Mouse (Mus musculus) stomach, embryonic 14.5 days (tissue): ENCODE results near the gene Smarca5. TPM values are rescaled to one million over a fixed set of nuclear protein-coding genes. Genes with fewer than 3 reads are reported as not detected.
A peak's percentile ranks its signal among the peaks of the same experiment; 100 is the strongest.

ENCODE experiments used
- ATAC-seq: fragments of 200-750 bp; cut with Nextera tagmentation; 2 replicates; pipeline ENCODE4 v1.8.0; 2017; ENCODE audit warnings: low read depth, moderate TSS enrichment; ENCODE audit not compliant: insufficient number of reproducible peaks, insufficient read depth, low FRiP score
- H3K27ac ChIP-seq: fragments of 300-500 bp; sonication (generic); 2 replicates; pipeline ENCODE4 v1.5.1; 2014; ENCODE audit warnings: mild to moderate bottlenecking, low read length, moderate library complexity, mixed read lengths
- H3K27me3 ChIP-seq: fragments of 300-500 bp; sonication (generic); 2 replicates; pipeline ENCODE4 v1.6.1; 2014; ENCODE audit warnings: low read length, control low read depth, mixed read lengths; ENCODE audit not compliant: control insufficient read depth, insufficient read depth
- H3K36me3 ChIP-seq: fragments of 300-500 bp; sonication (generic); 2 replicates; pipeline ENCODE4 v1.6.1; 2014; ENCODE audit warnings: mild to moderate bottlenecking, control low read depth, low read length, moderate library complexity, mixed read lengths; ENCODE audit not compliant: control insufficient read depth, insufficient read depth
- H3K4me1 ChIP-seq: fragments of 300-500 bp; sonication (generic); 2 replicates; pipeline ENCODE4 v1.6.1; 2014; ENCODE audit warnings: low read length, control low read depth, mixed read lengths; ENCODE audit not compliant: control insufficient read depth, insufficient read depth
- H3K4me2 ChIP-seq: fragments of 300-500 bp; sonication (generic); replicated peaks from 2 replicates; pipeline ENCODE4 v1.6.1; 2014; ENCODE audit warnings: low read depth, low read length, control low read depth
- H3K4me3 ChIP-seq: fragments of 300-500 bp; sonication (generic); 2 replicates; pipeline ENCODE4 v1.5.1; 2014; ENCODE audit warnings: low read depth, low read length, control low read depth
- H3K9ac ChIP-seq: fragments of 300-500 bp; sonication (generic); replicated peaks from 2 replicates; pipeline ENCODE4 v1.6.1; 2014; ENCODE audit warnings: low read depth, mild to moderate bottlenecking, control low read depth, low read length, moderate library complexity, mixed read lengths
- H3K9me3 ChIP-seq: fragments of 300-500 bp; sonication (generic); 2 replicates; pipeline ENCODE4 v1.6.1; 2016; ENCODE audit warnings: low read depth, low read length, control low read depth; ENCODE audit not compliant: control insufficient read depth
- WGBS: fragments of 180-500 bp; shearing (Covaris S2); extraction: QIAGEN DNeasy Blood & Tissue Kit; methylation state at CpG from one replicate; pipeline ENCODE4 v1.1.7; 2014; 5-methylcytosine and 5-hydroxymethylcytosine counted together
- polyA plus RNA-seq: library from polyadenylated mRNA; unstranded; fragments of >200 nt; fragmentation: Nextera tagmentation; extraction: Ambion mirVana; gene quantifications from 2 replicates; pipeline ENCODE4 v1.2.1, GENCODE M21; 2014

The Smarca5 gene
- polyA plus RNA-seq, 1 experiment from 2014 or later: 70.7 TPM

DNA sequence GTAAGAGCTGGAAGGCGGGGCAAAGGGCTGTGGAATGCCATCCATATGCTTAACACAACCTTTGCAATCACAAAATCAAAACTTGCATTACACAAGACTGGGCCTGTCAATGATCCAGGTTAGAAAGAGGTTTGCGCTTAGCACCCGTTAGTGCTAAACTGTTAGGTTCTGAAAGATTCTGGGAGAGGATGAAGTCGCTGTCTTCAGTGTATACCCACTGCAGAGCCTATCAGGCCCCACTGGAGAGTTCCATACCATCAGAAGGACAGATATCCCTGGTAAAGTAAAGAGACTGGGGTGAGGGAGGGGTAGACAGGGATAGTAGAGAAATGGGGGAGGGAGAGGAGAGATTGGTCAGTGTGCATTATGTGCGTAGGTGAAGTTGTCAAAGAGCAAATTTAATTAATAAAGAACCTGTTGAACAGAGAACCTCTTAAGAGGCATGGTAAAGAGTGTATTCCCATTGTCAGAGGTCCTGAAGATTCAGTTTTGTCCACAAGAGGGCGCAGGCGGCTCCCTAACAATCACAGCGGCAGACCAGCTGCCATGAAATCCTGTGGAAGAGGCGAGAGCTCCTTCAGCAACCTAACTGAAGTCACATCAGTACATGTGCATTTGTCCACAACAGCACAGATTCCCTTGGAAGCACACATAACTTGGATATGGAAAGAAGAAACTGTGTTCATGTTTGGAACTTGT, 13.9 kb upstream of the Smarca5 start:
- H3K4me3 ChIP-seq: no peak overlapping the region

DNA sequence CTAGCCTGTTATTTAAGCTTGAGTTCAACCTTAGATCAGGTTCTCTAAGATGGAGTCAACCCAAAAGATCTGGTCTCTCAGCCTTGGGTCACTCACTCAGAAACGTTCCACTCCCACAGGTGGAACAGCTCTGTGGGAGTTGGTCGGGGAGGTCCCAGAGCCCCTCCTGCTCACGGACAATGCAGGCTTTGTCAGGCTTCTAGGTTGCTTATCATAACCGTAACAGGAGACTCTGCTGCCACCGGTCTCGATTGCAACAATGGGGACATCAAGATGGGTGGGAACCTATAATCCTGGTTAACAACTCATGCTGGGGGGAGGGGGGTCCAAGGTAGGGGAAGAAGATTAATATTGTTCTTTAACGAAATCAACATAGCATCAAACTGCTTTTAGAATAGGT, 13.1 kb upstream of the Smarca5 start:
- 67% methylated on average over 7 of the region's 7 CpGs for WGBS

More for the DNA sequence above, 13.9 kb upstream of the Smarca5 start:
- Histone ChIP-seq H3K4me2 (no peak overlapping the region), H3K27me3 (no peaks in the 10 kb centered on the region), H3K27ac (no peak overlapping the region), H3K4me1 (no peaks in the 10 kb centered on the region), H3K9ac (no peak overlapping the region), H3K9me3 (no peaks in the 10 kb centered on the region), H3K36me3 (no peaks in the 10 kb centered on the region)
- WGBS: 34% methylated on average over 9 of the region's 9 CpGs
- ATAC-seq: no peak

DNA sequence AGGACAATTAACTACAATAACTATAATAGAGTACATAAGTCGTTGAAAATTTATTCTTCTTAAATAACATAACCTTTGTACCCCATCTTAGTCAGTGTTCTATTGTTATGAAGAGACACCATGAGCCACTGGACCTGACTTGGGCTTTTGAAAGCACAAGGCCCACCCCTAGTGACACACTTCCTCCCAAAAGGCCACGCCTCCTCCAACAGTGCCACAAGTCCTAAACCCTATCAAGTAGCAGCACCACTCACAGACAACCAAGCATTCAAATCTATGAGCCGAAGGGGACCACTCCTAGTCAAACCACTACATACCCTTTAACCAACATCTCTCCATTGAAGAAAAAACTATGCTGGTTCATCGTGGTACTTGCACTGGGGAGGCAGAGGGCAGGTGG, 9.8 kb upstream of the Smarca5 start:
- Histone ChIP-seq H3K27ac (no peak overlapping the region), H3K4me2 (no peak overlapping the region), H3K4me3 (no peak overlapping the region), H3K9me3 (no peaks in the 10 kb centered on the region), H3K27me3 (no peaks in the 10 kb centered on the region), H3K4me1 (no peaks in the 10 kb centered on the region), H3K9ac (no peak overlapping the region), H3K36me3 (no peaks in the 10 kb centered on the region)
- 87% methylated on average over 4 of the region's 4 CpGs for WGBS
- no peak for ATAC-seq

More for the DNA sequence above, 13.1 kb upstream of the Smarca5 start:
- no peaks in the 10 kb centered on the region for H3K27me3 ChIP-seq
- H3K4me1 ChIP-seq: no peaks in the 10 kb centered on the region
- no peaks in the 10 kb centered on the region for H3K9me3 ChIP-seq
- H3K27ac ChIP-seq: no peak overlapping the region
- no peak overlapping the region for H3K4me3 ChIP-seq
- no peak overlapping the region for H3K4me2 ChIP-seq
- H3K36me3 ChIP-seq: no peaks in the 10 kb centered on the region
- no peak for ATAC-seq
- no peak overlapping the region for H3K9ac ChIP-seq

DNA sequence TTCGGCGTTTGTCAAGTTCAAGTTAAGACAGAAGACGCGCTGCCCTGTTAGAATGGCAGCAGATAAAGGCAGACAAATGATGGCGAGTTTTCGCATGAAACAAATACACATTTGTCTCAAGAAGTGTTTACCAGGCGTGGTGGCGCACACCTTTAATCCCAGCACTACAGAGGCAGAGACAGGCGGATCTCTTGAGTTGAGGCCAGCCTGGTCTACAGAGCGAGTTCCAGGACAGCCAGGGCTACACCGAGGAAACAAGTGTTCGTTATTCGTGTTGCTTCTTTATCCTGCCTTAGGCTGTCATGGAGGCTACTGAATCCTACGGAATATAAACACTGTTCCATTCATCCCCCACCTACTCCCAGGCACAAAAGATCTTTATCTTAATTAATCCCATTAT, 635 bp upstream of the Smarca5 start:
- no peaks in the 10 kb centered on the region for H3K27me3 ChIP-seq
- peak overlapping the region; percentile 46 for H3K4me2 ChIP-seq
- peak overlapping the region; percentile 94 for H3K4me3 ChIP-seq
- peaks cover 6% of the 10 kb centered on the region; the same call in 1 of the 2 replicates for H3K36me3 ChIP-seq
- ATAC-seq: peak; percentile 35; the same call in 1 of the 2 replicates
- peak overlapping the region; percentile 91 for H3K27ac ChIP-seq
- WGBS: 12% methylated on average over 14 of the region's 14 CpGs
- no peaks in the 10 kb centered on the region for H3K9me3 ChIP-seq
- H3K9ac ChIP-seq: peak overlapping the region; percentile 21; the same call in 1 of the 2 replicates
- H3K4me1 ChIP-seq: peaks cover 4% of the 10 kb centered on the region

DNA sequence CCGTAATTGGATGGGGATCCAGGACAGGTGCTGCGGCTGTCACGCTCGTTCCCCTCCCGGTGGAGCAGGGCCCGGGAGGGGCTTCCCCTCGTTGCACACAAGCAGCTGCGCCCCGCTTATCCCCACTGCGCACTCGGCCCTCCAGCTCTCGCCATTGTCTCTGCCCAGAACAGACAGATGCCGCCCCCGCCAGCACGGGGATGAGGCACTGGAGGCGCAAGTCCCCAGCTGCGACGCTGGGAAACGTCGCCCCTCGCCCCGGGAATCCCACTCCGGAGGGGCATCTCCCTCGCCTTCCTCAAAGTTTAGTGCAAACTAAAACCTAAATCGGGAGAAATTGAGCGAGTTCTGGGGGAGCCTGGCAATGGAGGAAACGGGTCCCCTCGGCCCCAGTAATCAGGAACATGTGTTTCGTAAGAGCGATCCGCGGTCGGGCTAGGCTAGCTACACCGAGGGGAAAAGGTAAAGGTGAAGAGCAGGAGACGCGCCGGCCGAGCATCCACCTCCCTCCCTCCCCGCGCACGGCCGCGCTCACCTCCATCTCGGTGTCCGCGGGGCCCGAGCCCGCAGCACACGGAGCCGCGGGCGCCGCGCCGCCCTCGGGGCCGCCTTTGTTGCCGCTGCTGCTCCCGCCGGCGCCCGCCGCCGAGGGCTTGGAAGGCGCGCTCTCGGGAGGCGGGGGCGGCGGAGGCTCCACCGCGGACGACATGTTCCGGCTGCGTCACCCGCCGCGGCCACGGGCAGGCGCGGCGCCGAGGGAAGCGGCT, 726 bp downstream of the Smarca5 start:
- H3K9me3 ChIP-seq: no peaks in the 10 kb centered on the region
- peak overlapping the region; percentile 90 for H3K4me2 ChIP-seq
- peak overlapping the region; percentile 85 for H3K9ac ChIP-seq
- peaks cover 4% of the 10 kb centered on the region for H3K4me1 ChIP-seq
- under 1% methylated on average over 58 of the region's 84 CpGs for WGBS
- peak; percentile 60; the same call in 1 of the 2 replicates for ATAC-seq
- no peaks in the 10 kb centered on the region for H3K27me3 ChIP-seq
- H3K27ac ChIP-seq: peak overlapping the region; percentile 98
- peaks cover 10% of the 10 kb centered on the region; the same call in 1 of the 2 replicates for H3K36me3 ChIP-seq
- H3K4me3 ChIP-seq: peak overlapping the region; percentile 94

DNA sequence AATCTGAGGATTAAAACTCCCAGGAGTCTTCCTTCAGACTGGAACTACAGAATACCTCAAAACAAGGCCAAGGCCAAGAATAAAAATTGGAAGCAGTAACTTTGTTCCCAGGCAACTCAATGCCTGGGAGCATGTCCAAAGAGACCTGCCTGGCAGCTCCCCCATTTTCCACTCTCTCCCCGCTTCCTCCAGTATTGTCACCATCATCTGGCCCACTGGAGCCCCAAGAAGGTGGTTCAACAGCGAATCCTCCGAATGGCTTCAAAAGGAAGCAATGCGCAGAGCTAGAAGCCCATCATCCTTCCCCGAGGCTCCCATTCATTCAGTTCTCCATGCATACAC, 1.3 kb downstream of the Smarca5 start:
- Histone ChIP-seq H3K9ac (peak overlapping the region; percentile 85), H3K36me3 (peaks cover 13% of the 10 kb centered on the region; the same call in 1 of the 2 replicates), H3K27ac (peak overlapping the region; percentile 98), H3K4me3 (peak overlapping the region; percentile 94), H3K4me2 (peak overlapping the region; percentile 90), H3K27me3 (no peaks in the 10 kb centered on the region), H3K9me3 (no peaks in the 10 kb centered on the region), H3K4me1 (peaks cover 4% of the 10 kb centered on the region)
- 0% methylated on average over 5 of the region's 5 CpGs for WGBS
- ATAC-seq: no peak

DNA sequence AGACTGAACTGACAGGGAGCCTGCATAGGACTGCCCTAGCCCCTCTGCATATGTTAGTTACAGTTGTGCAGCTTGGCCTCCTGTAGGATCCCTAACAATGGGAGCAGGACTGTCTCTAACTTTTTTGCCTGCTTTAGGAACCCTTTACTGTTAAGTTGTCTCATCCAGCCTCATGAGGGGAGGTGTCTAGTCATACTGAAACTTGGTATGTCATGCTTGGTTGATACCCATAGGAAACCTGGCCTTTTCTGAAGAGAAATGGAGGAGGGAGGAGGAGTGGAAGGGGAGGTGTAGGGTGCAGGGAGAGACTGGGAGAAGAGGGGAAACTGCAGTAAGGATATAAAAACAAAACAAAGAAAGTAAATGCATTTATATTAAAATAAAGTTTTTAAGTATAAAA, 7.0 kb downstream of the Smarca5 start:
- Histone ChIP-seq H3K27ac (no peak overlapping the region), H3K9ac (no peak overlapping the region), H3K4me2 (no peak overlapping the region), H3K9me3 (no peaks in the 10 kb centered on the region), H3K36me3 (peaks cover 48% of the 10 kb centered on the region), H3K4me3 (no peak overlapping the region), H3K27me3 (no peaks in the 10 kb centered on the region), H3K4me1 (no peaks in the 10 kb centered on the region)
- ATAC-seq: no peak

DNA sequence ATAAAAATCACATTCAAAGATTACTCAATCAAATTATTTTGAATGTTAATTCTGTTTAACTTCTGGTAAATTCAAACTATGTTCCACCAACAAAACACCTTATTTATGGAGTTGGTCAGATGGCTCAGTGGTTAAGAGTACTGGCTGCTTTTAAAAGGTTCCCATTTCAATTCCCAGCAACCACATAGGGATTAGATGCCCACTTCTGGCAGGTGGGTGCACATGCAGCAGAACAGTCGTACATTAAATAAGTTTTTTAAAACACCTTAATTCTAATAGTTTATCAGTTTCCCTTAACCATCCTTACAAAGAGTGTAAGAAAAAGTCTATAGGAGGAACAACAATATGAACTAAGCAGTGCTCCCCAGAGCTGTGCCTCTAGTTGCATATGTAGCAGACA, 24.8 kb downstream of the Smarca5 start:
- Histone ChIP-seq H3K27ac (no peak overlapping the region), H3K4me3 (no peak overlapping the region), H3K4me1 (no peaks in the 10 kb centered on the region), H3K4me2 (no peak overlapping the region), H3K36me3 (peaks cover 42% of the 10 kb centered on the region), H3K9me3 (no peaks in the 10 kb centered on the region), H3K27me3 (no peaks in the 10 kb centered on the region), H3K9ac (no peak overlapping the region)
- WGBS: 86% methylated on average over 1 of the region's 1 CpGs
- ATAC-seq: no peak
